Mouse (Mus musculus): ENCODE data around the gene Sytl1.
A peak's percentile ranks its signal among the peaks of the same experiment; 100 is the strongest.

Gene Sytl1

DNA sequence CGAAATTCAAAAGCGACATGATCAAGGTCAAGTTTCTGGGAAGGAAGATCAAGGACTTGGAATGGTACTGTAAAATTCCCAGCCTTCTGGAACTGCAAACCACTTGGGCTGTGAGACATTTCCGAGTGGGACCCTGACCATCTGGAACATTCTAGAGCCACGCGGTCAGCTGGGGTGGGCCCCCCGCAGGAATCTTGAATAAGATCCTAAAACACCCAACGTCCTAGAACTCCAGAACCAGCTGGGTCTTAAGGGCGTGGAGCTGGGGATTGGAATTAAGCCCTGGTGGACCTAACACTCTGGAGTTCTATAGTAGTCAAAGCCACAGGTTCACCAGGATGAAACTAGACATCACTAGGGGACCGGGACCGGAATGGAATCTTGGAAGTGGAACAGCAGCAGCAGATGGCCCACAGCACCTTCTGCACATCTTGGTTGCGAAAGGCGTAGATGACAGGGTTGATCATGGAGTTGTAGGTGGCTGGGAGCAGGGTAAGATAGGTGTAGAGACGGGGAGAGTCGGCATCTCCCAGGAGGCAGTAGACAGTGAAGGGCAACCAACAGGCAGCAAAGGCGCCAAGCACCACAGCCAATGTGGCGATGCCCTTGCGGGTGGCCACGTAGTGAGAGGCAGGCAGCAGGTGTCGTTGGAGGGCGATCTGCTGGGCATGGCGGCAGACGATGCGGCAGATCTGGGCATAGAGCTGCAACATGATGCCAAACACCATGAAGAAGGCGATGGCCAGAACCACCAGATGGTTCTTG is 52.7 kb downstream of the Sytl1 start:
- peak in 1 of 2 experiments; percentile 46 for DNase-seq

DNA sequence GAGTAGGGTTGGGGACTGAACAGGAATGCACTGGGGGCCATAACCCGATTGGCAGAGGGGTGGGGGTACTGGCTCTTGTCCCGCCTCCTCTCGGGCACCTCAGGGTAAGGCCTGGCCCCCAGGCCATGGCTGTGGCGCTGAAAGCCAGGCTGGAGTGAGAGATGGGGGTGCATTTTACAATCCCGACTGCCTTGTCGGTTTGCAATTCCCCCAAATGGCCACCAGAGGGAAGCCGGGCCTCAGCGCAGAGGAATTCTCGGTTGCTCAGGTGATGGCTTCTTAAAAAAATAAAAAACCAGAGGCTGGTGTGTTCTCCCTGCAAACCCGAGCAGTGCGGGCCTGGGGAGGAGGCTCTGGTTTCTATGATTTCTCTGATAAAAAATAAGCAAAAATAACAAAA is 53.5 kb downstream of the Sytl1 start:
- DNase-seq: peak; percentile 53 to 64

DNA sequence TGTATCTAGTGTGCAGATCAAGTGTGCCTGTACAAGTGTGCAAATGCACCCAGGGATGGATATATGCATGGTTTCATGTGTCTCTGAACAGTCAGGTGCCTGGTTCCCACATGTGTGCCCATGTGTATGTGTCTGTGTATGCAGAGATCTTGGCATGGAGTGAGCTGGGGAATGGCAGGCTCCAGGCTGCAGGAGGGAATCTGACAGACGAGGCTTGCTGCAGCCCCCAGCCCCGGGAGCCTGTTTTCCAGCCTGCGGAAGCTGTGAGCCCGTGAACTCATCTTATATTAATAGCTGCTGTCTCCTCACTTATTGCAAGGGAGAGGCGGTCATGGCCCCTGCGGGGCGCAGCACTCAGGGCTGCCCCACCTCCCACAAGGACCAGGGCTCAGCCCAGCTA is 58.5 kb downstream of the Sytl1 start:
- no peak for DNase-seq

DNA sequence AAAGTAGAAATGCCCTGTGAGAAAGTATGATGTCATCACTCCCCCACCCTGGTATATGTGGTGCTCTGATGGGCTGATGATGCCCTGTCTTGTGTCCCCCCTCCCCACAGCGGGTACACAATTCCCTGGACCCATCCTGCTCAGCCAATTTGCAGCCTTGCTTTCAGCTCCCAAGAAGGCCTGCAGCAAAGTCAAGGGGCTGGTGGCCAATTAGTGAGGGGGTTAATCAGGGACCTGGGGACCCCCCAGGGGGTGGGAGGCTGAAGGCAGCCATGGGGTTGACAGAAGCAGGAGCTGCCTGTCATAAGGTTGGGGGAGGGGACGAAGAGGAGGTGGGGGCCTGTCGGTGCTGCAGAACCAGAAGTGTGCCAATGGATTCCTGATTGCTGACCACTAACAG is 59.3 kb downstream of the Sytl1 start:
- no peak for DNase-seq

Measured in lung, postnatal 4 days (tissue).